Mouse (Mus musculus) MEL (cell line): Measurements from ENCODE around the gene Arhgef1. TPM values are rescaled to one million over a fixed set of nuclear protein-coding genes. Genes with fewer than 3 reads are reported as not detected.

Source experiments
- DNase-seq: peaks from one replicate; pipeline ENCODE4 v3.0.0; 2011; ENCODE audit warnings: low read depth, low spot score
- H3K27ac ChIP-seq: 2 replicates; pipeline ENCODE4 v1.5.1; 2012; ENCODE audit warnings: low read depth, mild to moderate bottlenecking, control low read depth, low read length, moderate library complexity; ENCODE audit not compliant: control insufficient read depth
- H3K27me3 ChIP-seq, 2 experiments: fragments of 150-350 bp in 1 of 2; sonication (generic) in 1 of 2; 2 replicates each; pipeline ENCODE4 v1.6.1; 2012; ENCODE audit warnings: low read length in 2 of 2, mild to moderate bottlenecking in 2 of 2, improper control_type of control experiment in 1 of 2, moderate library complexity in 1 of 2; ENCODE audit not compliant: insufficient read depth in 2 of 2, control insufficient read depth in 1 of 2
- H3K36me3 ChIP-seq, 2 experiments: 2 replicates each; pipeline ENCODE4 v1.6.1; 2012 to 2014; ENCODE audit warnings: low read length in 2 of 2, improper control_type of control experiment in 1 of 2, inconsistent platforms in 1 of 2, mild to moderate bottlenecking in 1 of 2; ENCODE audit not compliant: insufficient read depth in 2 of 2, control insufficient read depth in 1 of 2
- H3K4me1 ChIP-seq, 2 experiments: fragments of 150-350 bp in 1 of 2; sonication (generic) in 1 of 2; 2 replicates each; pipeline ENCODE4 v1.6.1; 2012; ENCODE audit warnings: low read length in 2 of 2, improper control_type of control experiment in 1 of 2, mild to moderate bottlenecking in 1 of 2; ENCODE audit not compliant: insufficient read depth in 2 of 2, control insufficient read depth in 1 of 2
- H3K4me3 ChIP-seq, 2 experiments: fragments of 150-350 bp in 1 of 2; sonication (generic) in 1 of 2; 2 replicates each; pipeline ENCODE4 v1.5.1; 2012; ENCODE audit warnings: low read depth in 2 of 2, low read length in 2 of 2, mild to moderate bottlenecking in 2 of 2, moderate library complexity in 2 of 2, control low read depth in 1 of 2, improper control_type of control experiment in 1 of 2; ENCODE audit not compliant: control insufficient read depth in 1 of 2, insufficient read depth in 1 of 2
- H3K79me2 ChIP-seq: 2 replicates; pipeline ENCODE4 v1.6.1; 2012; ENCODE audit warnings: mild to moderate bottlenecking, low read length, moderate library complexity; ENCODE audit not compliant: control insufficient read depth, poor library complexity, insufficient read depth
- H3K9ac ChIP-seq: 2 replicates; pipeline ENCODE4 v1.6.1; 2012; ENCODE audit warnings: low read depth, mild to moderate bottlenecking, control low read depth, low read length, moderate library complexity; ENCODE audit not compliant: control insufficient read depth, poor library complexity, severe bottlenecking
- H3K9me3 ChIP-seq: fragments of 150-350 bp; sonication (generic); replicated peaks from 2 replicates; pipeline ENCODE4 v1.6.1; 2012; ENCODE audit warnings: mild to moderate bottlenecking, low read length, improper control_type of control experiment, moderate library complexity; ENCODE audit not compliant: insufficient read depth
- BHLHE40 ChIP-seq: IDR thresholded peaks from 2 replicates; pipeline ENCODE4 v1.6.1; 2012; ENCODE audit warnings: low read depth, mild to moderate bottlenecking, inconsistent platforms, low read length, improper control_type of control experiment, borderline replicate concordance
- CHD1 ChIP-seq: IDR thresholded peaks from 2 replicates; pipeline ENCODE4 v1.6.1; 2012; ENCODE audit warnings: low read depth, mild to moderate bottlenecking, inconsistent platforms, low read length, improper control_type of control experiment
- E2F4 ChIP-seq: IDR thresholded peaks from 2 replicates; pipeline ENCODE4 v1.6.1; 2011; ENCODE audit warnings: low read depth, low read length, improper control_type of control experiment, borderline replicate concordance
- ETS1 ChIP-seq: IDR thresholded peaks from 2 replicates; pipeline ENCODE4 v1.6.1; 2012; ENCODE audit warnings: low read depth, mild to moderate bottlenecking, inconsistent platforms, low read length, improper control_type of control experiment, moderate library complexity
- JUND ChIP-seq: IDR thresholded peaks from 2 replicates; pipeline ENCODE4 v1.6.1; 2011; ENCODE audit warnings: low read depth, mild to moderate bottlenecking, improper control_type of control experiment, low read length
- KAT2A ChIP-seq: conservative IDR thresholded peaks from 2 replicates; pipeline ENCODE4 v1.6.1; 2012; ENCODE audit warnings: low read depth, low read length, improper control_type of control experiment, inconsistent platforms
- MAFK ChIP-seq: IDR thresholded peaks from 2 replicates; pipeline ENCODE4 v1.6.1; 2011; ENCODE audit warnings: low read depth, mild to moderate bottlenecking, low read length, improper control_type of control experiment, borderline replicate concordance
- MAZ ChIP-seq: IDR thresholded peaks from 2 replicates; pipeline ENCODE4 v1.6.1; 2012; ENCODE audit warnings: low read depth, mild to moderate bottlenecking, inconsistent platforms, low read length, improper control_type of control experiment
- MEF2A ChIP-seq: IDR thresholded peaks from 2 replicates; pipeline ENCODE4 v1.6.1; 2014; ENCODE audit warnings: low read depth, mild to moderate bottlenecking, inconsistent platforms, low read length, improper control_type of control experiment; ENCODE audit not compliant: poor library complexity, insufficient replicate concordance, severe bottlenecking; ENCODE audit errors: extremely low read depth
- MXI1 ChIP-seq: IDR thresholded peaks from 2 replicates; pipeline ENCODE4 v1.6.1; 2011; ENCODE audit warnings: mild to moderate bottlenecking, low read depth, low read length, improper control_type of control experiment
- MYB ChIP-seq: IDR thresholded peaks from 2 replicates; pipeline ENCODE4 v1.6.1; 2011; ENCODE audit warnings: mild to moderate bottlenecking, low read depth, low read length, improper control_type of control experiment
- NRF1 ChIP-seq: IDR thresholded peaks from 2 replicates; pipeline ENCODE4 v1.6.1; 2014; ENCODE audit warnings: low read depth, mild to moderate bottlenecking, inconsistent platforms, low read length, improper control_type of control experiment, moderate library complexity; ENCODE audit not compliant: poor library complexity, insufficient read depth, severe bottlenecking
- POLR2AphosphoS2 ChIP-seq: IDR thresholded peaks from 2 replicates; pipeline ENCODE4 v1.6.1; 2011; ENCODE audit warnings: low read length, improper control_type of control experiment
- RCOR1 ChIP-seq: IDR thresholded peaks from 2 replicates; pipeline ENCODE4 v1.6.1; 2012; ENCODE audit warnings: low read depth, mild to moderate bottlenecking, inconsistent platforms, low read length, improper control_type of control experiment
- SMC3 ChIP-seq: IDR thresholded peaks from 2 replicates; pipeline ENCODE4 v1.6.1; 2011; ENCODE audit warnings: low read depth, low read length, improper control_type of control experiment
- TAL1 ChIP-seq: IDR thresholded peaks from 2 replicates; pipeline ENCODE4 v1.6.1; 2012; ENCODE audit warnings: mild to moderate bottlenecking, inconsistent platforms, low read length, moderate library complexity, mixed read lengths
- TBP ChIP-seq: IDR thresholded peaks from 2 replicates; pipeline ENCODE4 v1.8.0; 2011; ENCODE audit warnings: low read depth, low read length, improper control_type of control experiment
- TCF12 ChIP-seq: IDR thresholded peaks from 2 replicates; pipeline ENCODE4 v1.6.1; 2014; ENCODE audit warnings: low read depth, mild to moderate bottlenecking, inconsistent platforms, low read length, improper control_type of control experiment, moderate library complexity
- USF2 ChIP-seq, 2 experiments: IDR thresholded peaks; 2 replicates each; pipeline ENCODE4 v1.6.1; 2011 to 2012; ENCODE audit warnings: improper control_type of control experiment in 2 of 2, low read length in 2 of 2, borderline replicate concordance in 1 of 2, inconsistent platforms in 1 of 2, low read depth in 1 of 2, mild to moderate bottlenecking in 1 of 2; ENCODE audit not compliant: insufficient read depth in 1 of 2
- ZC3H11A ChIP-seq: IDR thresholded peaks from 2 replicates; pipeline ENCODE4 v1.6.1; 2012; ENCODE audit warnings: low read depth, mild to moderate bottlenecking, inconsistent platforms, low read length, improper control_type of control experiment
- ZNF384 ChIP-seq: IDR thresholded peaks from 2 replicates; pipeline ENCODE4 v1.6.1; 2012; ENCODE audit warnings: low read depth, mild to moderate bottlenecking, inconsistent platforms, low read length, improper control_type of control experiment
- polyA plus RNA-seq, 2 experiments: library from polyadenylated mRNA; stranded (reverse) in 1 of 2; unstranded in 1 of 2; fragments of >175 nt in 1 of 2; fragments of >200 nt in 1 of 2; gene quantifications; 2 replicates each; pipeline versions ENCODE4 v1.2.1 to v1.2.4; 2012; ENCODE audit warnings: low replicate concordance in 2 of 2, low read depth in 1 of 2; ENCODE audit not compliant: insufficient read length in 2 of 2, insufficient read depth in 1 of 2, missing spikeins in 1 of 2
- total RNA-seq: library from RNA; depleted of rRNA; stranded (reverse); fragments of 300-350 nt; gene quantifications from 2 replicates; pipeline ENCODE4 v1.2.3, GENCODE M21; 2012

The Arhgef1 gene
- total and polyA plus RNA-seq, 3 experiments = 53.3 to 163 TPM; not detected in 1

DNA sequence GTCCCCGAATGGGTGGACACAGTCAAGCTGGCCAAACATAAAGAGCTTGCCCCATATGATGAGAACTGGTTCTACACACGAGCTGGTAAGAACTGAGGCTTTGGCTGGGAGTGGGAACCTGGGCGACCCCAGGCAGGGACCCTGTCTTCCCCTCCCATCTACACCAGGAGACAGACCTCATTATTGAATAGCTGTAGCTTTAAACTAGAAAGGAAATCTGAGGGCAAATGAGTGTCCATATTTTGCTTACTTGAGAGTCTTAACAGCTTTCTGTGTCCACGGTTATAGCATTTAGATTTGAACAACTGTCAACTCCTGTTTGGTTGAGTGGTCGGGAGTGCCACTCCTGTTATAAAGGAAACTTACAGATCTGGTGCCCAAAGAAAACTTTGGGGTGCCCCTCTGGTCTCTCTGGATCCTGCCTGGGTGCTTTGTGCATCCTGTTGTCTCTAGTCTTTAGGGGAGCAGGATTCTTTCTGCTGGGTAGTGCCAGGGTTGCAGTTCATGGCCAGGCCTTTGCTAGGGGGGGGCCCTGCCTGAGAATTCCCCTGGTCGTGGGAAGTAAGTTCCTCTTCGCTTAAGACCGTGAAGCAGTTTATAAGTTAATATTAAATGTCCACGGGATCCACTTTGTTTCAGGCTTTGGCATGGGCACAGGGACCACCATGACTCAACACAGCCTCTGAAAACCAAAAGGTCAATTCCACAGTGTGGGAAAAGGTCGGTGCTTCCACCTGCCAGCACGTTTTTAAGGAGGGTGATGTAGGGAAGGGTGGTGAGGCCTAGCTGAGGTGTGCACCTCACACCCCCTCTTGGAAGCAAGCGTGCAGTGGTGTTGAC is 17.0 kb upstream of the Arhgef1 start:
- Histone ChIP-seq H3K79me2 (peaks cover 36% of the 10 kb centered on the region), H3K4me3 (peak overlapping the region; percentile 55 to 77), H3K9ac (peak overlapping the region; percentile 93), H3K4me1 (peaks cover 0 to 20% of the 10 kb centered on the region in 2 experiments; a peak in 2 of 4 replicates), H3K36me3 (peaks cover 8 to 17% of the 10 kb centered on the region in 2 experiments), H3K27ac (peak overlapping the region; percentile 52), H3K27me3 (peaks cover 0 to 2% of the 10 kb centered on the region in 2 experiments; a peak in 1 of 4 replicates), H3K9me3 (no peaks in the 10 kb centered on the region)
- peak; percentile 52 for DNase-seq
- TF ChIP-seq POLR2AphosphoS2 = no peak
- TF ChIP-seq SMC3 = no peak
- no peak for TF ChIP-seq KAT2A

DNA sequence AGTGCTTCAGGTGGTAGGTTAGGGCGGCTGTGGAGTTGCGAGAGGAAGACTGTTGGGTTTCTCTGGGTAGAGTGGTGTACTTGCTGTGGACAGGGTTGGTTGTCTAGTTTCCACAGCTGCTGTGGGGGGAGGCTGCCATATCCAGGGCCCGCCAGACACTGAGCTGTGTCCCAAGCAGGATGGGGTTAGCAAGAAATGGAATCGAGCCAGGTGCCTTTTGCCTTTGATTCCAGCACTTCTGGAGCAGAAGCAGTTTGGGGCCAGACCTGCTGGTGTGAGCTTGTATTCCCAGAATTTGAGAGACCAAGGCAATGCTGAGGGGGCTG is 16.4 kb upstream of the Arhgef1 start:
- no peak for TF ChIP-seq JUND
- no peak for TF ChIP-seq MYB
- TF ChIP-seq MEF2A = no peak
- TF ChIP-seq MAZ = no peak
- TF ChIP-seq USF2 (IDR thresholded peaks at IDR 0.05; ENCODE audit: borderline replicate concordance in 1 of 2, insufficient read depth in 1 of 2, low read depth in 1 of 2, low read length in 2 of 2) = no peak
- TF ChIP-seq NRF1 = no peak
- no peak for TF ChIP-seq ETS1
- TF ChIP-seq E2F4 = no peak
- TF ChIP-seq CHD1 = no peak
- TF ChIP-seq MXI1 = no peak
- TF ChIP-seq TAL1 = no peak
- TF ChIP-seq TCF12 = no peak
- no peak for TF ChIP-seq ZNF384
- TF ChIP-seq SMC3 = no peak
- no peak for TF ChIP-seq MAFK
- TF ChIP-seq BHLHE40 = no peak
- no peak for TF ChIP-seq ZC3H11A
- no peak for TF ChIP-seq RCOR1
- TF ChIP-seq TBP = no peak
- Histone ChIP-seq H3K36me3 (peaks cover 8 to 17% of the 10 kb centered on the region in 2 experiments), H3K4me1 (peaks cover 0 to 20% of the 10 kb centered on the region in 2 experiments; a peak in 2 of 4 replicates)

More for the DNA sequence above, 16.4 kb upstream of the Arhgef1 start:
- Histone ChIP-seq H3K27ac (peak overlapping the region; percentile 52), H3K79me2 (peaks cover 36% of the 10 kb centered on the region), H3K9me3 (no peaks in the 10 kb centered on the region), H3K9ac (peak overlapping the region; percentile 93), H3K4me3 (peak overlapping the region; percentile 55 to 77), H3K27me3 (no peaks in the 10 kb centered on the region)
- peak; percentile 56 for DNase-seq
